11 mouse cellular contexts compared by ENCODE assay signal in genomic region chr6:141189701-141190100, GRCm38 (mm10). TPM values are rescaled to one million over a fixed set of nuclear protein-coding genes. Genes with fewer than 3 reads are reported as not detected.
"Had no signal": no experiment of that assay in that cellular context is flagged by ENCODE, and none has a peak within 500 bp of the region (broad histone marks: within the 10 kb centered on the region; RNA-seq: fewer than 3 reads in every experiment).

No protein-coding gene starts in this region.

- H3K36me3 ChIP-seq: kidney, embryonic 15.5 days; limb, embryonic 15.5 days; lung, embryonic 15.5 days; midbrain, embryonic 13.5 days had no signal

- H3K27me3 ChIP-seq: kidney, embryonic 15.5 days; limb, embryonic 15.5 days; lung, embryonic 15.5 days; midbrain, embryonic 13.5 days had no signal

- H3K9ac ChIP-seq: kidney, embryonic 15.5 days; limb, embryonic 15.5 days; liver, embryonic 14.5 days; lung, embryonic 15.5 days; midbrain, embryonic 13.5 days had no signal

- H3K4me2 ChIP-seq: kidney, embryonic 15.5 days; limb, embryonic 15.5 days; lung, embryonic 15.5 days; midbrain, embryonic 13.5 days had no signal

- H3K27ac ChIP-seq: kidney, embryonic 15.5 days; limb, embryonic 15.5 days; liver, embryonic 14.5 days; lung, embryonic 15.5 days; midbrain, embryonic 13.5 days; stomach, postnatal 0 days had no signal

- H3K9me3 ChIP-seq: kidney, embryonic 15.5 days; limb, embryonic 15.5 days; lung, embryonic 15.5 days; midbrain, embryonic 13.5 days had no signal

- H3K4me1 ChIP-seq: kidney, embryonic 15.5 days; limb, embryonic 15.5 days; lung, embryonic 15.5 days; midbrain, embryonic 13.5 days had no signal

- DNase-seq: layer of hippocampus, adult 9-11 months; layer of hippocampus, postnatal 36 days; right cerebral cortex, postnatal 14 days; thymus, postnatal 4 days had no signal

- H3K4me3 ChIP-seq: kidney, embryonic 15.5 days; limb, embryonic 15.5 days; lung, embryonic 15.5 days; midbrain, embryonic 13.5 days had no signal

RNA-seq across cellular contexts. Expression of gene Pde3a, which starts 59.4 kb away (rescaled TPM):
- total RNA-seq: megakaryocyte-erythroid progenitor cell, adult 5-6 weeks had no signal
